Mouse (Mus musculus): ENCODE results near the gene Stk10. TPM values are rescaled to one million over a fixed set of nuclear protein-coding genes. Genes with fewer than 3 reads are reported as not detected.

Stk10 gene
- polyA plus RNA-seq, 1 experiment from 2014 or later: 2.2 TPM

GRCm38 (mm10) chr11:32527006-32527405, 6.1 kb upstream of the Stk10 start:
- H3K27ac ChIP-seq (replicated peaks in 1 of 2; ENCODE audit: control insufficient read depth in 1 of 2, insufficient read depth in 1 of 2, low read depth in 2 of 2, low read length in 2 of 2): no peak overlapping the region
- H3K4me2 ChIP-seq (ENCODE audit: low read length): no peak overlapping the region
- no peaks in the 10 kb centered on the region for H3K9me3 ChIP-seq (ENCODE audit: control insufficient read depth, low read length)
- no peaks in the 10 kb centered on the region for H3K27me3 ChIP-seq (ENCODE audit: control insufficient read depth, insufficient read depth, low read length)
- 74% methylated on average over 4 of the region's 4 CpGs for WGBS
- H3K36me3 ChIP-seq (ENCODE audit: control insufficient read depth, insufficient read depth, low read length): 0 out of 2 replicates have a peak, but pooled peaks cover 4% of the 10 kb centered on the region
- ATAC-seq (ENCODE audit: insufficient number of reproducible peaks, insufficient read depth, low FRiP score, low read depth): no peak
- H3K4me1 ChIP-seq (ENCODE audit: control insufficient read depth in 2 of 2, insufficient read depth in 2 of 2, low read length in 2 of 2): peaks cover 0 to 5% of the 10 kb centered on the region in 2 experiments; a peak in 3 of 4 replicates
- no peak overlapping the region for H3K4me3 ChIP-seq (ENCODE audit: control insufficient read depth in 1 of 2, insufficient read depth in 1 of 2, low read depth in 1 of 2, low read length in 2 of 2)
- no peak overlapping the region for H3K9ac ChIP-seq (ENCODE audit: low read length)

- H3K9ac ChIP-seq (ENCODE audit: low read length): no peak overlapping the region
- H3K4me2 ChIP-seq (ENCODE audit: low read length): no peak overlapping the region
- no peak overlapping the region for H3K4me3 ChIP-seq (ENCODE audit: control insufficient read depth in 1 of 2, insufficient read depth in 1 of 2, low read depth in 1 of 2, low read length in 2 of 2)
- no peaks in the 10 kb centered on the region for H3K9me3 ChIP-seq (ENCODE audit: control insufficient read depth, low read length)
- peaks cover 9 to 13% of the 10 kb centered on the region in 2 experiments; a peak in 3 of 4 replicates for H3K4me1 ChIP-seq (ENCODE audit: control insufficient read depth in 2 of 2, insufficient read depth in 2 of 2, low read length in 2 of 2)
- H3K27ac ChIP-seq (replicated peaks in 1 of 2; ENCODE audit: control insufficient read depth in 1 of 2, insufficient read depth in 1 of 2, low read depth in 2 of 2, low read length in 2 of 2): no peak overlapping the region
- no peak for ATAC-seq (ENCODE audit: insufficient number of reproducible peaks, insufficient read depth, low FRiP score, low read depth)
- H3K36me3 ChIP-seq (ENCODE audit: control insufficient read depth, insufficient read depth, low read length): 0 out of 2 replicates have a peak, but pooled peaks cover 4% of the 10 kb centered on the region
- WGBS: 100% methylated on average over 1 of the region's 1 CpGs
- peaks cover 6% of the 10 kb centered on the region; the same call in 1 of the 2 replicates for H3K27me3 ChIP-seq (ENCODE audit: control insufficient read depth, insufficient read depth, low read length)
Observed at GRCm38 (mm10) chr11:32530151-32530550, 3.0 kb upstream of the Stk10 start.

GRCm38 (mm10) chr11:32531871-32532764, 987 bp upstream of the Stk10 start, which contains the start of gene Efcab9:
Gene Efcab9, minus strand, starts transcription at chr11:32532081.
- Histone ChIP-seq H3K9me3 (ENCODE audit: control insufficient read depth, low read length) (no peaks in the 10 kb centered on the region), H3K36me3 (ENCODE audit: control insufficient read depth, insufficient read depth, low read length) (no peaks in the 10 kb centered on the region), H3K27ac (replicated peaks in 1 of 2; ENCODE audit: control insufficient read depth in 1 of 2, insufficient read depth in 1 of 2, low read depth in 2 of 2, low read length in 2 of 2) (0 out of 4 replicates have a peak within 1 kb of the TSS, but pooled peaks of 1 of the 2 experiments have one; percentile 24), H3K9ac (ENCODE audit: low read length) (peak within 1 kb of the TSS; percentile 82), H3K4me3 (ENCODE audit: control insufficient read depth in 1 of 2, insufficient read depth in 1 of 2, low read depth in 1 of 2, low read length in 2 of 2) (peak within 1 kb of the TSS; percentile 77 to 78), H3K27me3 (ENCODE audit: control insufficient read depth, insufficient read depth, low read length) (peaks cover 6% of the 10 kb centered on the region; the same call in 1 of the 2 replicates), H3K4me2 (ENCODE audit: low read length) (peak within 1 kb of the TSS; percentile 100), H3K4me1 (ENCODE audit: control insufficient read depth in 2 of 2, insufficient read depth in 2 of 2, low read length in 2 of 2) (peaks cover 9 to 13% of the 10 kb centered on the region in 2 experiments; a peak in 3 of 4 replicates)
- no peak for ATAC-seq (ENCODE audit: insufficient number of reproducible peaks, insufficient read depth, low FRiP score, low read depth)
- WGBS: 3% methylated on average over 33 of the region's 33 CpGs

- 2% methylated on average over 24 of the region's 24 CpGs for WGBS
- H3K4me2 ChIP-seq (ENCODE audit: low read length): peak overlapping the region; percentile 100
- H3K9ac ChIP-seq (ENCODE audit: low read length): peak overlapping the region; percentile 82
- 0 out of 4 replicates have a peak overlapping the region, but pooled peaks have one; percentile 19 to 30 for H3K27ac ChIP-seq (replicated peaks in 1 of 2; ENCODE audit: control insufficient read depth in 1 of 2, insufficient read depth in 1 of 2, low read depth in 2 of 2, low read length in 2 of 2)
- ATAC-seq (ENCODE audit: insufficient number of reproducible peaks, insufficient read depth, low FRiP score, low read depth): no peak; the same call in 1 of the 2 replicates
- H3K36me3 ChIP-seq (ENCODE audit: control insufficient read depth, insufficient read depth, low read length): no peaks in the 10 kb centered on the region
- H3K9me3 ChIP-seq (ENCODE audit: control insufficient read depth, low read length): no peaks in the 10 kb centered on the region
- peaks cover 9 to 13% of the 10 kb centered on the region in 2 experiments; a peak in 3 of 4 replicates for H3K4me1 ChIP-seq (ENCODE audit: control insufficient read depth in 2 of 2, insufficient read depth in 2 of 2, low read length in 2 of 2)
- H3K27me3 ChIP-seq (ENCODE audit: control insufficient read depth, insufficient read depth, low read length): peaks cover 6% of the 10 kb centered on the region; the same call in 1 of the 2 replicates
- H3K4me3 ChIP-seq (ENCODE audit: control insufficient read depth in 1 of 2, insufficient read depth in 1 of 2, low read depth in 1 of 2, low read length in 2 of 2): peak overlapping the region; percentile 77 to 78
Observed at GRCm38 (mm10) chr11:32533482-32534261, 567 bp downstream of the Stk10 start.

- Histone ChIP-seq H3K4me2 (ENCODE audit: low read length) (peak overlapping the region; percentile 100), H3K9me3 (ENCODE audit: control insufficient read depth, low read length) (no peaks in the 10 kb centered on the region), H3K4me3 (ENCODE audit: control insufficient read depth in 1 of 2, insufficient read depth in 1 of 2, low read depth in 1 of 2, low read length in 2 of 2) (peak overlapping the region in 1 of 2 experiments; percentile 77; a peak in 1 of 4 replicates), H3K4me1 (ENCODE audit: control insufficient read depth in 2 of 2, insufficient read depth in 2 of 2, low read length in 2 of 2) (peaks cover 12 to 13% of the 10 kb centered on the region in 2 experiments; a peak in 3 of 4 replicates), H3K27ac (replicated peaks in 1 of 2; ENCODE audit: control insufficient read depth in 1 of 2, insufficient read depth in 1 of 2, low read depth in 2 of 2, low read length in 2 of 2) (0 out of 4 replicates have a peak overlapping the region, but pooled peaks of 1 of the 2 experiments have one; percentile 12), H3K36me3 (ENCODE audit: control insufficient read depth, insufficient read depth, low read length) (no peaks in the 10 kb centered on the region), H3K27me3 (ENCODE audit: control insufficient read depth, insufficient read depth, low read length) (peaks cover 6% of the 10 kb centered on the region; the same call in 1 of the 2 replicates), H3K9ac (ENCODE audit: low read length) (0 out of 2 replicates have a peak overlapping the region, but pooled peaks have one; percentile 82)
- WGBS: 69% methylated on average over 7 of the region's 7 CpGs
- ATAC-seq (ENCODE audit: insufficient number of reproducible peaks, insufficient read depth, low FRiP score, low read depth): no peak
Observed at GRCm38 (mm10) chr11:32534453-32535075, 1.5 kb downstream of the Stk10 start.

GRCm38 (mm10) chr11:32535646-32536045, 2.5 kb downstream of the Stk10 start:
- Histone ChIP-seq H3K27me3 (ENCODE audit: control insufficient read depth, insufficient read depth, low read length) (peaks cover 6% of the 10 kb centered on the region; the same call in 1 of the 2 replicates), H3K9ac (ENCODE audit: low read length) (no peak overlapping the region), H3K4me1 (ENCODE audit: control insufficient read depth in 2 of 2, insufficient read depth in 2 of 2, low read length in 2 of 2) (peaks cover 12 to 13% of the 10 kb centered on the region in 2 experiments; a peak in 3 of 4 replicates), H3K9me3 (ENCODE audit: control insufficient read depth, low read length) (no peaks in the 10 kb centered on the region), H3K4me2 (ENCODE audit: low read length) (no peak overlapping the region), H3K36me3 (ENCODE audit: control insufficient read depth, insufficient read depth, low read length) (no peaks in the 10 kb centered on the region), H3K27ac (replicated peaks in 1 of 2; ENCODE audit: control insufficient read depth in 1 of 2, insufficient read depth in 1 of 2, low read depth in 2 of 2, low read length in 2 of 2) (no peak overlapping the region), H3K4me3 (ENCODE audit: control insufficient read depth in 1 of 2, insufficient read depth in 1 of 2, low read depth in 1 of 2, low read length in 2 of 2) (no peak overlapping the region)
- ATAC-seq (ENCODE audit: insufficient number of reproducible peaks, insufficient read depth, low FRiP score, low read depth): no peak
- 92% methylated on average over 4 of the region's 4 CpGs for WGBS
